Mouse (Mus musculus): Measurements from ENCODE around the gene Rock2.

- no peak for TF ChIP-seq CTCF (IDR thresholded peaks at IDR 0.05; ENCODE audit: low read depth, low read length)
- TF ChIP-seq POLR2AphosphoS5 (IDR thresholded peaks at IDR 0.05; ENCODE audit: insufficient replicate concordance, low read depth, low read length): no peak
- TF ChIP-seq GATA1 (IDR thresholded peaks at IDR 0.05; ENCODE audit: borderline replicate concordance, low read length): no peak
- TF ChIP-seq TAL1 (conservative IDR thresholded peaks at IDR 0.05; ENCODE audit: low read depth, low read length): no peak
These were observed 25.5 kb upstream of the Rock2 start for GRCm38 (mm10) chr12:16869091-16869778.
